Mouse (Mus musculus): ENCODE results near the gene St3gal3. TPM values are rescaled to one million over a fixed set of nuclear protein-coding genes. Genes with fewer than 3 reads are reported as not detected.

St3gal3 gene
- polyA plus RNA-seq, 1 experiment from 2014 or later: 5.5 TPM

- no peak overlapping the region for H3K4me2 ChIP-seq (replicated peaks; ENCODE audit: low read depth, low read length)
- ATAC-seq (ENCODE audit: low FRiP score) (no peak), DNase-seq (ENCODE audit: low spot score) (no peak)
- H3K27ac ChIP-seq (ENCODE audit: low read depth, low read length): no peak overlapping the region
- H3K9me3 ChIP-seq (ENCODE audit: control insufficient read depth, low read length): no peaks in the 10 kb centered on the region
- H3K27me3 ChIP-seq (ENCODE audit: control insufficient read depth, insufficient read depth, low read length): no peaks in the 10 kb centered on the region
- WGBS: 96% methylated on average over 4 of the region's 4 CpGs
- no peak overlapping the region for H3K4me3 ChIP-seq (ENCODE audit: low read depth, low read length)
- peaks cover 9% of the 10 kb centered on the region; the same call in 1 of the 2 replicates for H3K4me1 ChIP-seq (replicated peaks; ENCODE audit: control insufficient read depth, insufficient read depth, low read length)
- H3K36me3 ChIP-seq (ENCODE audit: control insufficient read depth, insufficient read depth, low read length): no peaks in the 10 kb centered on the region
- H3K9ac ChIP-seq (ENCODE audit: low read depth, low read length): no peak overlapping the region
These were observed 216.9 kb downstream of the St3gal3 start for GRCm38 (mm10) chr4:117917847-117918246.

DNA sequence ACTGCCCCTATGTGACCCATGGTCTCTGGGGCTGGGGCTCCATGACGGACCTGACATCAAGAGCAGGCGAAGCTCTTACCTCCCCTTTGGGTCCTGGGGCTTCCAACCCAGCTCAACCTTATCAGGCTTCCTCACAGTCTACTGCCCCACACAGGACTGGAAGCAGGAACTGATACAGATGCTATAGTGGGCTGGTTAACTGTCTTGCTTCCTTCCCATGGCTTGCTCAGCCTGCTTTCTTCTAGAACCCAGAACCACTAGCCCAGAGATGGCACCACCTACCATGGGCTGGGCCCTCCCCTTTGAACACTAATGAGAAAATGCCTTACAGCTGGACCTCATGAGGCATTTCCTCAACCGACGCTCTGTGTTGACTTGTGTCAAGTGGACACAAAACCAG is 217.3 kb downstream of the St3gal3 start:
- H3K4me1 ChIP-seq (replicated peaks; ENCODE audit: control insufficient read depth, insufficient read depth, low read length): peaks cover 9% of the 10 kb centered on the region; the same call in 1 of the 2 replicates
- ATAC-seq (ENCODE audit: low FRiP score) (no peak), DNase-seq (ENCODE audit: low spot score) (no peak)
- WGBS: 94% methylated on average over 4 of the region's 4 CpGs
- H3K36me3 ChIP-seq (ENCODE audit: control insufficient read depth, insufficient read depth, low read length): no peaks in the 10 kb centered on the region
- no peaks in the 10 kb centered on the region for H3K9me3 ChIP-seq (ENCODE audit: control insufficient read depth, low read length)
- no peak overlapping the region for H3K4me3 ChIP-seq (ENCODE audit: low read depth, low read length)
- no peak overlapping the region for H3K9ac ChIP-seq (ENCODE audit: low read depth, low read length)
- H3K27me3 ChIP-seq (ENCODE audit: control insufficient read depth, insufficient read depth, low read length): no peaks in the 10 kb centered on the region
- no peak overlapping the region for H3K27ac ChIP-seq (ENCODE audit: low read depth, low read length)
- H3K4me2 ChIP-seq (replicated peaks; ENCODE audit: low read depth, low read length): no peak overlapping the region

DNA sequence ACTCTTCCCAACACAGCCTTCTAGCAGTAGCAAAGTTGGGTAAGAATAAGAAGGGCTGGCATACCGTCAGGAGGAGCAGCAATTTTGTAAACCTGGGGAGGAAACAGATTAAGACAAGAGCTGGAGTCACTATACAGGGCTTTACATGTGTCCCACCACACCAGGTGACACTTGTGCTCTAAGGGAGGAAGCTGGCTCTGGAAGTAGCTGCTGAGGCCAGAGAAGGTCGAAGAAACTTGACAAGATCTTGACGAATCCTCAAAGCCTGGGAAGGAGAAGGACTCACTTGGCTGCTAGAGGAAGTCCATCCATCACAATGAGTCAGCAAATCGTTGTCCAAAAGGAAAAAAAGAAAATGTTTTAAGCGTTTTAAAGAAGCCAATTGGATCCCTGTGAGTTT is 218.3 kb downstream of the St3gal3 start:
- Histone ChIP-seq H3K9me3 (ENCODE audit: control insufficient read depth, low read length) (no peaks in the 10 kb centered on the region), H3K4me1 (replicated peaks; ENCODE audit: control insufficient read depth, insufficient read depth, low read length) (peaks cover 9% of the 10 kb centered on the region; the same call in 1 of the 2 replicates), H3K27me3 (ENCODE audit: control insufficient read depth, insufficient read depth, low read length) (no peaks in the 10 kb centered on the region), H3K9ac (ENCODE audit: low read depth, low read length) (no peak overlapping the region), H3K4me3 (ENCODE audit: low read depth, low read length) (no peak overlapping the region), H3K27ac (ENCODE audit: low read depth, low read length) (no peak overlapping the region), H3K36me3 (ENCODE audit: control insufficient read depth, insufficient read depth, low read length) (no peaks in the 10 kb centered on the region), H3K4me2 (replicated peaks; ENCODE audit: low read depth, low read length) (no peak overlapping the region)
- no peak for ATAC-seq (ENCODE audit: low FRiP score)
- 87% methylated on average over 5 of the region's 5 CpGs for WGBS
- DNase-seq (ENCODE audit: low spot score): no peak

DNA sequence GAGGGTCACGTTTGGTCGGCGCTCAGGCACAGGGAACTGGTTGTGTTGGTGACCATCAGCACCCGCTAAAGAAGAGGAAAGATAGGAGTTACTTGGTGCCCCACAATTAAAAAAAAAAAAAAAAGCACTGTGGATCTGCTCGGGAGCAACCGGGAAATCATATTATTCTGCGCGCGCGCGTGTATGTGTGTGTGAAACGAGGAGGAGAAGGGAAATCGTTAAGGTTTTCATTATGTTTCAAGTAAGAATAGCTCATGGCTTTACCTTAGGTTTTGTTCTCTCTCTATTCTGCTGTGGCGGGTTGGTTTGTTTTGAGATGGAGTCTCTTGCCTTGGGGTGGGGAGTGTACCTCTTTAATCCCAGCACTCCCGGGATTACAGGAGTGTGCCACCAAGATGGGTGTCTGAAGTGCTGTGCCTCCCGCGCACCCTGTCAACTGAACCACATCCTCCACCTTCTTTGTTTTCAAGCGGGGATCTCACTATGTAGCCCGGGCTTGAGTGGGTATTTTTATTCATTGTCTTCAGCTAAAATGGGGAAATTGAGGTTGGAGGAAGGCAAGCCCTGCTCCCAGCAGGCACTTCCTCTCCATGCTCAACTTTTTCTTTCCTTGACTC is 219.1 kb downstream of the St3gal3 start:
- DNase-seq (ENCODE audit: low spot score) (peak; percentile 38), ATAC-seq (ENCODE audit: low FRiP score) (no peak)
- Histone ChIP-seq H3K9me3 (ENCODE audit: control insufficient read depth, low read length) (no peaks in the 10 kb centered on the region), H3K4me1 (replicated peaks; ENCODE audit: control insufficient read depth, insufficient read depth, low read length) (peaks cover 9% of the 10 kb centered on the region; the same call in 1 of the 2 replicates), H3K36me3 (ENCODE audit: control insufficient read depth, insufficient read depth, low read length) (no peaks in the 10 kb centered on the region), H3K9ac (ENCODE audit: low read depth, low read length) (peak overlapping the region; percentile 85), H3K4me3 (ENCODE audit: low read depth, low read length) (peak overlapping the region; percentile 85), H3K27ac (ENCODE audit: low read depth, low read length) (no peak overlapping the region), H3K4me2 (replicated peaks; ENCODE audit: low read depth, low read length) (peak overlapping the region; percentile 99), H3K27me3 (ENCODE audit: control insufficient read depth, insufficient read depth, low read length) (no peaks in the 10 kb centered on the region)
- WGBS: 6% methylated on average over 19 of the region's 19 CpGs

- DNase-seq (ENCODE audit: low spot score): peak; percentile 98
- Histone ChIP-seq H3K36me3 (ENCODE audit: control insufficient read depth, insufficient read depth, low read length) (no peaks in the 10 kb centered on the region), H3K9ac (ENCODE audit: low read depth, low read length) (peak within 1 kb of the TSS; percentile 85), H3K4me1 (replicated peaks; ENCODE audit: control insufficient read depth, insufficient read depth, low read length) (peaks cover 9% of the 10 kb centered on the region; the same call in 1 of the 2 replicates), H3K4me3 (ENCODE audit: low read depth, low read length) (peak within 1 kb of the TSS; percentile 85), H3K9me3 (ENCODE audit: control insufficient read depth, low read length) (no peaks in the 10 kb centered on the region), H3K4me2 (replicated peaks; ENCODE audit: low read depth, low read length) (peak within 1 kb of the TSS; percentile 99), H3K27ac (ENCODE audit: low read depth, low read length) (peak within 1 kb of the TSS; percentile 61), H3K27me3 (ENCODE audit: control insufficient read depth, insufficient read depth, low read length) (no peaks in the 10 kb centered on the region)
- WGBS: under 1% methylated on average over 61 of the region's 61 CpGs
- peak; percentile 96 for ATAC-seq (ENCODE audit: low FRiP score)
These were observed 219.9 kb downstream of the St3gal3 start, which contains the start of gene Ipo13 for GRCm38 (mm10) chr4:117914591-117915442. Gene Ipo13 (minus strand): TSS chr4:117914999.

DNA sequence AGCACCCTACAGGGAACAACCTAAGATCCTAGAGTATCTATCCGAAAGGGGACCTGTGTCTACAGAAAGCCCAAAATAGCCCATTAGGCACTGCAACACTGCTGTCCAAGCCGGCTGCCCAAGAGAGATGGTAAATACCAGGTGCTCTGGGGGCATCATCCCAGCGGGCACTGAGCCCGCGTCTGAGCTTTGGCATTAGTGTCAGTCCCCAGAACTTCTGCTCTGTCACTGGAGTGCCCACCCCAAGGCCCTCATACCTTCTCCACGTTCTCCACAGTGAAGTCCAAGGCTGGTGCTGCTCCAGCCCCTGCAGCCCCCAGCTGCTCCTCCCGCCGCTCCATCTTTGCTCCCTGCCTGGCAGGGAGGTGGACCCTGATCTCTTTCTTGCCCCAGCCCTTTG is 220.7 kb downstream of the St3gal3 start:
- Histone ChIP-seq H3K27ac (ENCODE audit: low read depth, low read length) (no peak overlapping the region), H3K36me3 (ENCODE audit: control insufficient read depth, insufficient read depth, low read length) (no peaks in the 10 kb centered on the region), H3K27me3 (ENCODE audit: control insufficient read depth, insufficient read depth, low read length) (no peaks in the 10 kb centered on the region), H3K4me1 (replicated peaks; ENCODE audit: control insufficient read depth, insufficient read depth, low read length) (peaks cover 9% of the 10 kb centered on the region; the same call in 1 of the 2 replicates), H3K4me2 (replicated peaks; ENCODE audit: low read depth, low read length) (peak overlapping the region; percentile 99), H3K9me3 (ENCODE audit: control insufficient read depth, low read length) (no peaks in the 10 kb centered on the region), H3K4me3 (ENCODE audit: low read depth, low read length) (peak overlapping the region; percentile 85), H3K9ac (ENCODE audit: low read depth, low read length) (peak overlapping the region; percentile 85)
- DNase-seq (ENCODE audit: low spot score) (peak; percentile 11), ATAC-seq (ENCODE audit: low FRiP score) (no peak; the same call in 1 of the 2 replicates)
- WGBS: 13% methylated on average over 8 of the region's 8 CpGs

DNA sequence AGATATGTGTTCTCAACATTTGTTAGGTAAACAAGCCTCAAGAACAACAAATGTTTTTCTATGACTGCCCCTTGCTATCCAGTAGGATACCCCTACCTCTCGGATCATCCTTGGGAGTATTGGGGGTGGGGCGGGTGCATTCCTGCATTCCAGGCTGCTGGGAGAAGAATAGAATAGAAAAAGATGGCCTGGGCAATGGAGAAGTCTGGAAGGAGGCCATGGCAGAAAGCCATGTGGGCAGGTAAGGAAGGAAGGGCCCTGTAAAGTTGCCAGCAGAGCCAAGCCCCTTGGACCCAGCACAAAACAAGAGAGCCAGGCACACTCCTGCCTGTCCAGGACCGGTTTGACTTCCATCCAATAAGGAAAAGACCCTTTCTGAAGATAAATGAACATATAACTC is 221.3 kb downstream of the St3gal3 start:
- H3K4me3 ChIP-seq (ENCODE audit: low read depth, low read length): peak overlapping the region; percentile 85
- peaks cover 9% of the 10 kb centered on the region; the same call in 1 of the 2 replicates for H3K4me1 ChIP-seq (replicated peaks; ENCODE audit: control insufficient read depth, insufficient read depth, low read length)
- WGBS: 57% methylated on average over 3 of the region's 3 CpGs
- H3K27me3 ChIP-seq (ENCODE audit: control insufficient read depth, insufficient read depth, low read length): no peaks in the 10 kb centered on the region
- ATAC-seq (ENCODE audit: low FRiP score) (no peak), DNase-seq (ENCODE audit: low spot score) (no peak)
- H3K27ac ChIP-seq (ENCODE audit: low read depth, low read length): no peak overlapping the region
- no peak overlapping the region for H3K9ac ChIP-seq (ENCODE audit: low read depth, low read length)
- peak overlapping the region; percentile 99 for H3K4me2 ChIP-seq (replicated peaks; ENCODE audit: low read depth, low read length)
- H3K9me3 ChIP-seq (ENCODE audit: control insufficient read depth, low read length): no peaks in the 10 kb centered on the region
- no peaks in the 10 kb centered on the region for H3K36me3 ChIP-seq (ENCODE audit: control insufficient read depth, insufficient read depth, low read length)

- Histone ChIP-seq H3K27ac (ENCODE audit: low read depth, low read length) (no peak overlapping the region), H3K9ac (ENCODE audit: low read depth, low read length) (no peak overlapping the region), H3K27me3 (ENCODE audit: control insufficient read depth, insufficient read depth, low read length) (no peaks in the 10 kb centered on the region), H3K4me3 (ENCODE audit: low read depth, low read length) (peak overlapping the region; percentile 85), H3K4me2 (replicated peaks; ENCODE audit: low read depth, low read length) (peak overlapping the region; percentile 20; the same call in 1 of the 2 replicates), H3K9me3 (ENCODE audit: control insufficient read depth, low read length) (no peaks in the 10 kb centered on the region), H3K4me1 (replicated peaks; ENCODE audit: control insufficient read depth, insufficient read depth, low read length) (peaks cover 9% of the 10 kb centered on the region; the same call in 1 of the 2 replicates), H3K36me3 (ENCODE audit: control insufficient read depth, insufficient read depth, low read length) (no peaks in the 10 kb centered on the region)
- DNase-seq (ENCODE audit: low spot score): no peak
- no peak for ATAC-seq (ENCODE audit: low FRiP score)
- WGBS: 69% methylated on average over 7 of the region's 7 CpGs
These were observed 221.9 kb downstream of the St3gal3 start for GRCm38 (mm10) chr4:117912685-117913273.
